Mouse (Mus musculus): Measurements from ENCODE around the gene Zscan5b.

DNA sequence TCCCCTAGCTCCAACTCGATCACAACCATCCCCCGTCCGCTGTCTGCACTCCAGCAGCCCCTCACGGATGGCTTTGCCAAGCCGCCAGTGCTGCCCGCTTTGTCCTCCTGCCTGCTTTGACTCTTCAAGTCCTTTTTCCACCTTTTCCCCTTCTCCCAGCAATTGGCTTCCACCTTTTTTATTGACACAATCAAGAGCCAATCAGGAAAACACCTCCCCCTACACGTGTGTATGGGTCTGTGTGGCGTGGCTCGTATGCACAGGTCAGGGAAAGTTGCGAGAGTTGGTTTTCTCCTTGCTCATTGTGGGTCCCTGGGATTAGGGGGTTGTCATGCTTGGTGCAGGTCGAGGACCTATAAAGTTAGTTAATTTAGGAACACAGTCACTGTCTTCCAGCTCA, 17.7 kb downstream of the Zscan5b start:
- TF ChIP-seq CTCF (IDR thresholded peaks at IDR 0.05; ENCODE audit: control insufficient read depth, insufficient read depth, insufficient replicate concordance, low read depth, low read length) (no peak), POLR2A (IDR thresholded peaks at IDR 0.05; ENCODE audit: control insufficient read depth, low read depth, low read length) (no peak)

Data from testis, adult 2 months (tissue).